Mouse (Mus musculus) forebrain, embryonic 15.5 days (tissue): ENCODE results near the gene Hpcal4. TPM values are rescaled to one million over a fixed set of nuclear protein-coding genes. Genes with fewer than 3 reads are reported as not detected.
A peak's percentile ranks its signal among the peaks of the same experiment; 100 is the strongest.

Experiments used
- ATAC-seq: fragments of 200-750 bp; cut with Nextera tagmentation; replicated peaks from 2 replicates; pipeline ENCODE4 v1.8.0; 2017; ENCODE audit warnings: mild to moderate bottlenecking, moderate TSS enrichment, moderate library complexity
- H3K27ac ChIP-seq: fragments of 300-500 bp; sonication (generic); replicated peaks from 2 replicates; pipeline ENCODE4 v1.5.1; 2015; ENCODE audit warnings: mild to moderate bottlenecking, inconsistent platforms
- H3K27me3 ChIP-seq: fragments of 300-500 bp; sonication (generic); 2 replicates; pipeline ENCODE4 v1.6.1; 2015; ENCODE audit warnings: inconsistent platforms
- H3K36me3 ChIP-seq: fragments of 300-500 bp; sonication (generic); 2 replicates; pipeline ENCODE4 v1.6.1; 2015; ENCODE audit warnings: mild to moderate bottlenecking, inconsistent platforms
- H3K4me1 ChIP-seq: fragments of 300-500 bp; sonication (generic); 2 replicates; pipeline ENCODE4 v1.6.1; 2015; ENCODE audit warnings: inconsistent platforms
- H3K4me2 ChIP-seq: fragments of 300-500 bp; sonication (generic); replicated peaks from 2 replicates; pipeline ENCODE4 v1.6.1; 2015; ENCODE audit warnings: mild to moderate bottlenecking, inconsistent platforms
- H3K4me3 ChIP-seq: fragments of 300-500 bp; sonication (generic); 2 replicates; pipeline ENCODE4 v1.5.1; 2015; ENCODE audit warnings: mild to moderate bottlenecking, inconsistent platforms
- H3K9ac ChIP-seq: fragments of 300-500 bp; sonication (generic); replicated peaks from 2 replicates; pipeline ENCODE4 v1.6.1; 2015; ENCODE audit warnings: mild to moderate bottlenecking, inconsistent platforms
- H3K9me3 ChIP-seq: fragments of 300-500 bp; sonication (generic); 2 replicates; pipeline ENCODE4 v1.6.1; 2016; ENCODE audit warnings: inconsistent platforms
- WGBS: fragments of 180-500 bp; shearing (Covaris S2); methylation state at CpG from one replicate; pipeline ENCODE4 v1.1.7; 2015; ENCODE audit warnings: mixed read lengths; 5-methylcytosine and 5-hydroxymethylcytosine counted together
- polyA plus RNA-seq: library from polyadenylated mRNA; unstranded; fragments of >200 nt; fragmentation: Nextera tagmentation; extraction: Ambion mirVana; gene quantifications from 2 replicates; pipeline ENCODE4 v1.2.1, GENCODE M21; 2015

Hpcal4 gene
- polyA plus RNA-seq, 1 experiment from 2014 or later: 28.3 TPM

DNA sequence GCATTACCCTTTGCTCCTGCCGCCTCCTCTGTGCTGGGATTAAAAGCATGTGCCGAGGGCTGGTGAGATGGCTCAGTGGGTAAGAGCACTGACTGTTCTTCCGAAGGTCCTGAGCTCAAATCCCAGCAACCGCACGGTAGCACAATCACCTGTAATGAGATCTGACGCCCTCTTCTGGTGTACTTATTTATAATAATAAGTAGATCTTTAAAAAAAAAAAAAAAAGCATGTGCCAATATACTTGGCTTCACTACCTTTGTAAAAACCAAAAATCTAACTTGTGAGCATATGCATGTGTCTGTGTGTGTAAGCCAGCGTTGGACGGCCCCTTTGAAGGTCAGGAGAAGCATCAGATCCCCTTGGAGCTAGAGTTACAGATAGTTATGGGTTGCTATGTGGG, 28.0 kb downstream of the Hpcal4 start:
- WGBS: 54% methylated on average over 8 of the region's 8 CpGs
- Histone ChIP-seq H3K9ac (no peak overlapping the region), H3K4me2 (no peak overlapping the region), H3K27me3 (no peaks in the 10 kb centered on the region), H3K4me1 (no peaks in the 10 kb centered on the region; the same call in 1 of the 2 replicates), H3K36me3 (no peaks in the 10 kb centered on the region), H3K4me3 (no peak overlapping the region), H3K9me3 (no peaks in the 10 kb centered on the region), H3K27ac (no peak overlapping the region)
- no peak for ATAC-seq

GRCm38 (mm10) chr4:123211453-123211852, 28.4 kb downstream of the Hpcal4 start:
- no peak overlapping the region for H3K27ac ChIP-seq
- no peaks in the 10 kb centered on the region for H3K9me3 ChIP-seq
- H3K4me3 ChIP-seq: no peak overlapping the region
- no peaks in the 10 kb centered on the region; the same call in 1 of the 2 replicates for H3K4me1 ChIP-seq
- 66% methylated on average over 5 of the region's 5 CpGs for WGBS
- H3K9ac ChIP-seq: no peak overlapping the region
- H3K36me3 ChIP-seq: no peaks in the 10 kb centered on the region
- no peak for ATAC-seq
- no peak overlapping the region for H3K4me2 ChIP-seq
- no peaks in the 10 kb centered on the region for H3K27me3 ChIP-seq

GRCm38 (mm10) chr4:123212330-123212729, 29.3 kb downstream of the Hpcal4 start:
- no peaks in the 10 kb centered on the region; the same call in 1 of the 2 replicates for H3K4me1 ChIP-seq
- no peak overlapping the region for H3K4me2 ChIP-seq
- H3K36me3 ChIP-seq: no peaks in the 10 kb centered on the region
- H3K9me3 ChIP-seq: no peaks in the 10 kb centered on the region
- ATAC-seq: no peak; the same call in 1 of the 2 replicates
- WGBS: 46% methylated on average over 2 of the region's 2 CpGs
- no peak overlapping the region for H3K9ac ChIP-seq
- no peak overlapping the region for H3K27ac ChIP-seq
- no peak overlapping the region for H3K4me3 ChIP-seq
- H3K27me3 ChIP-seq: no peaks in the 10 kb centered on the region

GRCm38 (mm10) chr4:123213975-123214374, 30.9 kb downstream of the Hpcal4 start:
- Histone ChIP-seq H3K9me3 (no peaks in the 10 kb centered on the region), H3K4me2 (no peak overlapping the region), H3K36me3 (no peaks in the 10 kb centered on the region), H3K9ac (no peak overlapping the region), H3K4me3 (no peak overlapping the region), H3K27me3 (no peaks in the 10 kb centered on the region), H3K27ac (no peak overlapping the region), H3K4me1 (no peaks in the 10 kb centered on the region; the same call in 1 of the 2 replicates)
- 94% methylated on average over 9 of the region's 9 CpGs for WGBS
- no peak for ATAC-seq

DNA sequence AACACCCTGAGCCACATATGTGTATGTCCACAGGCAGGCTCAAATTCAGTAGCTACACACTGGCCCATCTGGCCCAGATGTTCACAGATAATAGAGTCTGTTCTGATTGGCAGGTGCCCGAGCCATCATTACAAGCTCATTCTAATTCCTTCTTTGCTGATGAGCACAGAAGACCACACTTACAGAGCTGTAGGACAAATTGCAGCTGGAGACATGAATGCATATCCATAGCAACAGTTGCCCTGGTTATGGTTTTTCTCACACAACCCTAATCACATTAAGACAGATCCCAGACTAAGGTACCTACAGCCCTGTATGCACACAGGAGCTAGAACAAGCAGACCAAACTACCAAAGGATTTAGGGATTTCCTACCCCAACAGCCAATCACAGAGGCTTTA, 32.3 kb downstream of the Hpcal4 start:
- Histone ChIP-seq H3K4me3 (no peak overlapping the region), H3K9me3 (no peaks in the 10 kb centered on the region), H3K36me3 (no peaks in the 10 kb centered on the region), H3K4me1 (no peaks in the 10 kb centered on the region; the same call in 1 of the 2 replicates), H3K9ac (no peak overlapping the region), H3K27ac (peak overlapping the region; percentile 55), H3K4me2 (no peak overlapping the region), H3K27me3 (no peaks in the 10 kb centered on the region)
- WGBS: 65% methylated on average over 1 of the region's 1 CpGs
- ATAC-seq: peak; percentile 57

DNA sequence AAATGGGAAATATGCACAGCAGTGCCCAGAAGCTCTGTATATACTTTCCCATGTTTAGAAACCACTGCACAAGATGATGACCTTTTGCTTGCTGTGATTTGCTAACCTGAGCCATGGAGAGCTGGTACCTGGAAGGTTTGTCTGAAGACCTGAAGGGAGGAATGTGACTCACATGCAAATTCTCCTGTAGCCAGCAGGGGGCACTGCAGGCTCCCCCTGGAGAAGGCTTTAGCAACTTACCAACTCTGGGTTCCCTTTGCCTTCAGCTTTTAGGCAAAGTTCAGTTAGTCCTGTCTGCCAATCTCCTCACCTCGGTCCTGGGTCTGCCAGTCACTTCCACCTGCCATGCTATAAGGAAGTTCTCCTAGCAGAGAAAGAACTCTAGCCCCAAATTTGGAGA, 33.8 kb downstream of the Hpcal4 start:
- no peaks in the 10 kb centered on the region for H3K36me3 ChIP-seq
- no peaks in the 10 kb centered on the region for H3K9me3 ChIP-seq
- H3K4me1 ChIP-seq: no peaks in the 10 kb centered on the region; the same call in 1 of the 2 replicates
- WGBS: 17% methylated on average over 1 of the region's 1 CpGs
- H3K9ac ChIP-seq: no peak overlapping the region
- no peak overlapping the region for H3K4me3 ChIP-seq
- no peaks in the 10 kb centered on the region for H3K27me3 ChIP-seq
- ATAC-seq: no peak
- no peak overlapping the region for H3K27ac ChIP-seq
- H3K4me2 ChIP-seq: no peak overlapping the region

DNA sequence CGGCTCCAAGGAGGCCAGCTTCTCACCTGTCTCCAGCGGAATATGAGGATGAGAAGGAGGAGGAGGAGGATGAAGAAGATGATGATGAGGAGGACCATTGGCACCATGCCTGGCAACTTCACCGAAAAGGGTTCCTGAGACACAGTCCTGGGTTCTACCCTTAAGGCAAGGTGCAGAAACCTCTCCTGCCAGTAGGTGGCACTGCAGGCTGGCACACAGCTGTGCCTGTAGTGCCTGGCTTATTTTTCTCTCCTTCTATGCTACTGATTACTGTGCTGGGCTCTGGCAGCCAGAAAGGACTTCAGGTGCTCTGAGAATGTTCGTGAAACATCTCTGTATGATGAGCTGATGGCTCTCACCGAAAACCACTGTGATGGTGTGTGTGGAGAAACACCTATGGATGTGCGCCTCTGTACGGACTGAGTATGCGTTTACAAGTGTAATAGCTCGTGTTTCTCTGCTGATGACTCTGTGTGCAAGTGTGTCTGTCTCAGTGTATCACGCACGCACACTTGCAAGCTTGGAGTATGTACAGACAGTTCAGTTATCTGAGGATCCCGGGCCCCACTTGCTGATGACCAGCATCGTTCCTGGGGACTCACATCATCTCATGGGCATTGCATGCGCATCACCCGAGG, 36.8 kb downstream of the Hpcal4 start:
- no peaks in the 10 kb centered on the region for H3K36me3 ChIP-seq
- no peaks in the 10 kb centered on the region; the same call in 1 of the 2 replicates for H3K4me1 ChIP-seq
- H3K4me2 ChIP-seq: no peak overlapping the region
- 76% methylated on average over 15 of the region's 15 CpGs for WGBS
- ATAC-seq: peak; percentile 76
- no peak overlapping the region for H3K4me3 ChIP-seq
- no peaks in the 10 kb centered on the region for H3K9me3 ChIP-seq
- no peaks in the 10 kb centered on the region for H3K27me3 ChIP-seq
- H3K27ac ChIP-seq: no peak overlapping the region
- no peak overlapping the region for H3K9ac ChIP-seq

DNA sequence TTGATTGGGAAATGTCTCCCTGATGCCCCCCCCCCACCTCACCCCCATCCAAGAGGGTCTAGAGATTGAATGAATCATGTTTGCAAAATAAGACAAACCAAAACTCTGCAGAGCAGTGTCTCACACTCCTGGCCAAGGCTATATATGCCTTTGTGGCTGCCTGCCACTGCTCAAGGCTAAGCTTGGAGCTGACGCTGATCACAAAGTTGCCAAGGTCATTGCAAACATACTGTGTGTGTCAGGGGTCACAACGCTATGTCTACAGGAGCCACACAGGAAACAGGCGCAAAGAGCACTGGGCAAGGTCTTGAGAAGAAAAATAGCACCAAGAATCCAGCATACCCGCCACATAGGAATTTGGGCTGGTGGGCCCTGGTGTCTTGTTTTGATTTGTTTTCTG, 37.6 kb downstream of the Hpcal4 start:
- 94% methylated on average over 4 of the region's 4 CpGs for WGBS
- no peak overlapping the region for H3K27ac ChIP-seq

DNA sequence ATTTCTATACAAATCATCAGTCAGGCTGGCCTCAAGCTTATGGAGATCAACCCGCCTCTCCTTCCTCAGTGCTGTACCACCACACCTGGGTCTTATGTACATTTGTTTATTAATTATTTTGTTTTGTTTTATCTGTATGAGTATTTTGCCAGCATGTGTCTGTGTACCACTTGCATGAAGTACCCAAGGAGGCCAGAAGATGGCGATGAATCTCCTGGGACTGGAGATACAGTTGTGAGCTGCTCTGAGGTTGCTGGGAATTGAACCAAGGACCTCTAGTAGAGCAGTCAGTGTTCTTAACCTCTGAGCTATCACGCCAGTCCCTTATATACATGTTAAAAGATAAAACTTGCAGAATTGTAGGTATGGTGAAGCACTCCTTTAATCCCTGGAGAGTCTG, 40.3 kb downstream of the Hpcal4 start:
- Histone ChIP-seq H3K36me3 (no peaks in the 10 kb centered on the region), H3K4me1 (no peaks in the 10 kb centered on the region)
- 42% methylated on average over 3 of the region's 3 CpGs for WGBS

More for the DNA sequence above, 37.6 kb downstream of the Hpcal4 start:
- Histone ChIP-seq H3K4me3 (no peak overlapping the region), H3K9ac (no peak overlapping the region), H3K9me3 (no peaks in the 10 kb centered on the region), H3K27me3 (no peaks in the 10 kb centered on the region), H3K4me2 (no peak overlapping the region), H3K36me3 (no peaks in the 10 kb centered on the region), H3K4me1 (no peaks in the 10 kb centered on the region)
- ATAC-seq: no peak

DNA sequence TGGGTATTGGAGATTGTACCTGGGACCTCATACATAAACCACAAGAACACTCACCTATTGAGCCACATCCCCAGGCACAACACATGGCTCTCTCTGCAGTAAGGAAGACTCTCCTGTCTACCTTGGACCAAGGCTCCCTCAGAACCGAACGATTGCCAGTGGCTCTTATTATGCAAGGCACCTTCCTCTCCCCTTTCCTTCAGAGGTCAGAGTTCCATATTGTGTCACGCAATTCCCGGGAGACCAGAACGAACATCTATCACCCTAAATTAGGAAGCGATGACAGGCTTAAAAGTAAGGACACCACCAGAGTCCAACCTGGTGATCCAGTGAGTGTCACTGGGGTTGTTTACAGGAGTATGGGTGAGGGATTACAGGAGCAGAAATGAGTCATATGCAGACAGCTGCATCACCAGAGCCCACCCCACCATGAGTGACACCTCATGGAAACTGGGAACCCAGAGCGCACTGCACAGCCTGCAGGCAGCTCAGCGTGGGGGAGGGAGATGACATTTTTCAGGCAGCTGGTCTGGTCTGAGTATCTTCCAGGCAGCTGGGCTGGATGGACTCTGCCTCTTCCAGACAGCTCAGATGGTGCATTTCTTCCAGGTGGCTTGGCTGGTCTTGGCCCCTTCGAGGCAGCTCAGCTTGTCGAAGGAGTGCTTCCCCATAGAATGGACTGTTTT, 42.8 kb downstream of the Hpcal4 start:
- H3K27ac ChIP-seq: no peak overlapping the region
- no peaks in the 10 kb centered on the region for H3K36me3 ChIP-seq
- no peak overlapping the region for H3K4me2 ChIP-seq
- 81% methylated on average over 10 of the region's 10 CpGs for WGBS
- H3K27me3 ChIP-seq: no peaks in the 10 kb centered on the region
- no peak overlapping the region for H3K9ac ChIP-seq
- ATAC-seq: no peak
- no peaks in the 10 kb centered on the region for H3K4me1 ChIP-seq
- no peaks in the 10 kb centered on the region for H3K9me3 ChIP-seq
- H3K4me3 ChIP-seq: no peak overlapping the region

More for the DNA sequence above, 40.3 kb downstream of the Hpcal4 start:
- Histone ChIP-seq H3K9ac (no peak overlapping the region), H3K27ac (no peak overlapping the region), H3K27me3 (no peaks in the 10 kb centered on the region), H3K4me3 (no peak overlapping the region), H3K9me3 (no peaks in the 10 kb centered on the region), H3K4me2 (no peak overlapping the region)
- no peak for ATAC-seq

DNA sequence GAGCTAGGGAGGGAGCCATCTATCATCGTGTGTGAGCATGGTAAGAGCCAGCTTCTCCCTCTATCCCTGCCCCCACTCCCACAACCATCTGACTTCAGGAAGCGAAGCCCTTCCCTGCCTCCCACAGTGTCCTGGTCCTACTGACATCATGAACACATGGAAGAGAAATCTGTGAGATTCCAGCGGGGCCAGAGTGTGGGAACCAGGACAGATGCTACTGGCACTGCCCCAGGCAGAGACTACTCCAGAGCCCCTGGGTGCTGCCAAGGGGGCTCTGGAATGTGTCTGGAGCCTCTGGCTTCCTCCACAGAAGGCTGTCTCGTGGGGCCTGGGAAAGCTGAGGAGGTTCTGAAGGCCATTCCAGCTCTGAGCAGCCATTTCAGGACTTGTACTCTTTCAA, 44.7 kb downstream of the Hpcal4 start:
- WGBS: 56% methylated on average over 4 of the region's 4 CpGs
- H3K27ac ChIP-seq: no peak overlapping the region

GRCm38 (mm10) chr4:123228270-123228669, 45.2 kb downstream of the Hpcal4 start:
- ATAC-seq: no peak
- Histone ChIP-seq H3K4me2 (no peak overlapping the region), H3K36me3 (no peaks in the 10 kb centered on the region), H3K27ac (no peak overlapping the region), H3K4me1 (no peaks in the 10 kb centered on the region), H3K9ac (no peak overlapping the region), H3K27me3 (peaks cover 11% of the 10 kb centered on the region; the same call in 1 of the 2 replicates), H3K9me3 (no peaks in the 10 kb centered on the region), H3K4me3 (no peak overlapping the region)
- WGBS: 58% methylated on average over 2 of the region's 2 CpGs

More for the DNA sequence above, 44.7 kb downstream of the Hpcal4 start:
- H3K4me3 ChIP-seq: no peak overlapping the region
- ATAC-seq: no peak
- peaks cover 6% of the 10 kb centered on the region; the same call in 1 of the 2 replicates for H3K27me3 ChIP-seq
- no peak overlapping the region for H3K9ac ChIP-seq
- H3K36me3 ChIP-seq: no peaks in the 10 kb centered on the region
- no peaks in the 10 kb centered on the region for H3K4me1 ChIP-seq
- no peaks in the 10 kb centered on the region for H3K9me3 ChIP-seq
- H3K4me2 ChIP-seq: no peak overlapping the region
